Mouse (Mus musculus): ENCODE measurements around the gene Baiap2l2.

The Baiap2l2 gene

DNA sequence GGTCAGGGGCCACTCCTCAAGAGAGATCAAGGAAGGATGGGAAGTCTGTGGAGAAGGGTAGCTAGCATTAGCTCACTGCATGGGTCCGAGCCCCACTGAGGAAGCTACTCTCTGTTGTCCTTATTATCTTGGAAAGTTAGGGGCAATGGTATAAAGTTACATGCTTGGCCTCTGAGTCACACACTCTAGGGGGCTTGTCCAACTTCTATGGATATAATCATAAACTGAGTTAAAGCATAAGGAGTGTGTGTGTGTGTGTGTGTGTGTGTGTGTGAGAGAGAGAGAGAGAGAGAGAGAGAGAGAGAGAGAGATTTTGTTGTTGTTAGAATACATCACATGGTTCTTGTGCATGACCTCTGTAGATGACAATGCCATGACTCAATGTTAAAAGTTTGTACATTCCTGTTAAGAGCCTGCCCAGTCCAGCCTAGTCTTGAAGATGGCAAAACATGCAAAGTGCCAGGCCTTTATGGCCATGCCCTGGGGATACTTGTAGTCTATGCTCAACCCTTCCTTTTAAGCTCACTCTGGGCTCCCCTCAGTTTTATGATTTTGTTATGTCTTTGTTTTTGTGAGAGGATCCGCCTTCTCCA is 14.3 kb upstream of the Baiap2l2 start:
- DNase-seq (ENCODE audit: low spot score in 2 of 2) = no peak

DNA sequence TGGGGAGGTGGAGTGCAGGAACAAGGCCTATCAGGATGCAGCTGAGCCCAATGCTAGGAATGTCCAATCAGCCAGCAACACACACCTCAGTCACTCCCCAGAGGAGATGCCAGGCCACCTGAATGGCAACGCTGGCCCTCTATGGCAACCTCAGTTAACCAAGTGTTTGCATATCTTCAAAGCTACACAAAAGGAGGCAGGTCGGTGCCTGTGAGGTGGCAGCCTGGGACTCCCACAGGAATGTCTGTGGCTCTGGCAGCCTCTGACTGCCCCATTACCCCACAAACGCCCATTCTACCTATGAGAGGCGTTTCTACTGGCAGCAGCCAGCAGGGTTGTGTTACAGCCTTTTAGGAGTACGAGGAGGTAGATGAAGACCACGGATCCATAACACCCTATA is 13.2 kb upstream of the Baiap2l2 start:
- DNase-seq (ENCODE audit: low spot score in 2 of 2) = no peak

DNA sequence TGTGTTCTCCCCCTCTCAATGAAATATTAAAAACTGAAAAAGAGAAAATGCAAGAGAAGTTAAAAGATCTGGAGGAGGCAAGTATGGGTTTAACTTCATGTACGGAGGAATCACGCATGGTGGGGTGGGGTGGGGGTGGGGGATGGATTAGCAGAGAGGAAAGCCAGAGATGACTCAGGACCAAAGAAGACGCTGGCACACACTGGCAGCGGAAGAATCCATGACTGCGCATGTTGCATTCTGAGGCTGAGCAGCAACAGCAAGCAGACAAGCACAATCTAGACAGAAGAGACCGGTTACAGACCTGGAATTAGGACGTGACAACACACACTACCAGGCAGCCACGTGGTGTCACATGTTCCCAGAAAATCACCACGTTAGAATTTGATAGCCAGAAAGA is 7.4 kb upstream of the Baiap2l2 start:
- no peak for DNase-seq (ENCODE audit: low spot score in 2 of 2)

DNA sequence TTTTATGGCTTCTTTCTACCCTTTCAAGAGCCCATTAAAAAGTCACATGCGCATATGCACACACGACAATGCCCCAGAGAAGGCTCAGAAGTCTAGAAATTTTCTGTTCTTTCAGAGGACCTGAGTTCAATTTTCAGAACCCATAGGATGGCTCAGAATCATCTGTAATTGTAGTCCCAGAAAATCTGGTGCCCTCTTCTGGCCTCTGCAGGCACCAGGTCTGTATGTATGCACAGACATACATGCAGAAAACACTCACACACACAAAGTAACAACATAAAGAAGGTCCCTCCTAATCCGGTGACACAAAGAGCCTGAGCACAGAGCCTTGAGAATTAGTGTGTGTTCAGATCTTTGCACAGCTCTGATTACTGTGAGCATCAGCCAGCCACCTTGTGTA is 5.0 kb upstream of the Baiap2l2 start:
- DNase-seq (ENCODE audit: low spot score in 2 of 2) = no peak

DNA sequence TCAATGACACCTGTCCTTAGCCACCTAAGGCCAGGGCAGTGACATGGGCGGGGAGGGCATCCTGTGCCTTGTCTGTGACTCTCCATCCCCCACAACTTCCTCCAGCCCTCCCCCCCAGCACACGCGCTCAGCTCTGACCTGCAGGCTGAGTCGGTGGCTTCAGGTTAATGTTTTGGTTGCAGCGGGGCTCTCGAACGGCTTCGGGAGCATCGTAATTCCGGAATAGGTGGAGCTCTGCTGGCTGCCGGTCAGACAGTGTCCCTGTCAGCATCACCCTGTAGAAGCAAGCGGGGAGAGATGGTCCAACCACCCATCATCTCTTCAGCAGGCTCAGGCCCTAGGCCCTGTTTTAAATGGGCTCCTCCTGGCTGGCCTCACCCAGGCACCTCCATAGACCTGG is 4.1 kb upstream of the Baiap2l2 start:
- no peak for DNase-seq (ENCODE audit: low spot score in 2 of 2)

DNA sequence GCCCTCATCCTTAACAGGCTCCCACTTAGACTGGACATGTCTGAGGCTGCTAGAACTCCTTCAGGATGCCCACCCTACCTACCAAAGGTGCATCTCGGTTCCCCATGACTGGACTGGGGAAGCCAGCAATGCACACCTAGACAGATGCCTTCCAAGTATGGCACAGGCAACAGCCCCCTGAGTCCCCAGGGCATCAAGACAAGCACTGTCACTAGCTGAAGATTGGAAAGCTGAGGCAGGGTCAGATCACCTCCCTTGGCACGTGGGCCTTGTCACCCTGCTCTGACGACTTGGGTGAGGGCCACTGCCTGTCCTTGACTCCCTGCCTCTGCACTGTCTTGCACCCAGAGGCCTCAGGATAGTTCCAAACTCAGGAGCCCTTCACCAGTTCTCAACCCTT is 3.0 kb upstream of the Baiap2l2 start:
- DNase-seq (ENCODE audit: low spot score in 2 of 2) = no peak

DNA sequence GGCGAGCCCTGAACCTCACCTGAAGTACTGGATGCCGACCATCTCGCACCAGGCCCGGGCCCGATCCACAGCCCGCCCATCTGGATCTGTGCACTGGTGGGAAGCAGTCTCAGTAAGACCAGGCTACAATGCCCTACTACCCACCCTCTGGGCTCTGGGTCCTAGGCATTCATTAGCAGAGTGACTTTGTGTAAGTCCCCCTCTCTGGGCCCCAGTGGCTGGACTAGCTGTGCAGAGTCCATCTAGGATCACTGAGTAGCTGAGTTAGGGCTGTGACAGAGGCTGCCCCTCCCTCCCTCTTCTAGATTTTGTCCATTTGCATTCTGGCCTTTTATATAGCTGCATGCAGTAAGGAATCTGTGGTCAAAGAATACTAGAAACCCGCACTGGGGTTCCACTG is 1.8 kb upstream of the Baiap2l2 start:
- no peak for DNase-seq (ENCODE audit: low spot score in 2 of 2)

DNA sequence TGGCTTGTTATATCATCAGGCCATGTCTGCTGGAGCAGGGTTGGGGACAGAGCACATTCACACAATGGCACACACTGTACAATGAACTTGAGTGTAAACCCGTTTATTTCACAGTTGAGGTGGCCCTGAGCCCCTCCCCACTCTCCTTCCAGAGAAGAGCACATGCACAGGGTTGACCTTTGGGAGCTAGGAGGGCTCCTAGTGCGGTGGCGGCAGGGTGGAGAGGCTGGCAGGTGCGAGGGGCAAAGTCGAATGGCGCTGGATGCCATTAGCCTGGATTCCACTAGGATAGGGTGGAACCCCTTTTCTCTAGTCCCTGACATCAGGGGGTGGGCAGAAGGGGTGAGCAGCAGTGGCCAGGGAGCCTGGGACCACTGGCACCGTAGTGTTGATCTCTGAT is 804 bp upstream of the Baiap2l2 start:
- no peak for DNase-seq (ENCODE audit: low spot score in 2 of 2)

DNA sequence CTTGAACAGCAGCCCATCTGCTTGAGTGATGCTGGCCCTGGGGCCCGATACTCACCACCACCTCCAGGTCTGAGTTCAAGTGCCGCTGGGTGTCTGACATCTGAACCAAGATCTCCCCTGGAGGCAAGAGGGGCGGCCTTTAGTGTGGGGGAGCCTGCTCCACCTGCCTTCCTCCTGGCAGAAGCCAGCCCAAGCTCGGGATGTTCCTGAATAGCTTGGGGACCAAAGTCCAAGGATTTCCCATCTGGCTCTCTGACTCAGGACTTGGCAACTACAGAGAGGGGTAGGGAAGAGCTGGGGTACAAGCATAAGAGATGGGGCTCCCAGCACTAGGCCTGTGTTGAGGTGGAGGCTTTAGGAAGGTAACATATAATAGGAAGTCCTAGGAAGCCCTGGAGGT is 2.0 kb downstream of the Baiap2l2 start:
- no peak for DNase-seq (ENCODE audit: low spot score in 2 of 2)

DNA sequence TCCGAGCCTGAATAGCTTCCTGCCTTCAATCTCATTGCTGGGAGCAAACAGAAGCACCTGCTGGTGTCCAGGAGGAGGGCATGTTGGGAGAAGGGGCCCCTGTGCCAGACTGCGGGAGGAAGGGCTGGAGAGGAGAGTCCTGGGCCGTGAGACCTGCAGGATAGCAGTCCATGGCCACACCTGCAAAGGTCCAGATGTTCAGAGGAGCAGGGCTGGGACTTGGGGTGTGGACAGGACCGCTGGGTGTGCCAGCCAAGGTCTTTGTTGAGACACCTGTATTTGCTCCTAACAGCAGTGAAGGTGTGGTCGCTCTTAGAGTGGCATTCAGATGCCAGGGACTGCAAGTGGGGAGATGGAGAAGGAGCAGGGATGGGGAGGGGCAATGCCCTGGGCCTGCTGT is 2.9 kb downstream of the Baiap2l2 start:
- no peak for DNase-seq (ENCODE audit: low spot score in 2 of 2)

DNA sequence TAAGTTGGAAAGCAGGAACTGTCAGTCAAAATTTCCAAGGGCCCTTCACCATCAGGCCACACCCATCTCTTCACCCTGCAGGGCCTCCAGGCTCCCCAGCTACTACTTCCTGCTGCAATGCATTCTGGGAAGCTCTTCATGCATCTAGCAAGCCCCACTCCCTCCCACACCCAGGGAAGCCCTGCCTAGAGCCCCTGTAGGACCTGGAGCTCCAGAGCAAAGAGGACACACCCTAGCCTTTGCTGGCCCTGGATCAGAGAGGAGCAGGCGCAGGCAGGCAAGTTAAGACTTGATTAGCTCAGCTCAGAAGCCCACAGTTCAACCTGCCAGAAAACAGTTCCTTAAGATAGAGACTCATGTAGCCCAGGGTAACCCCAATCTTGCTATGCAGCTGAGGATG is 3.9 kb downstream of the Baiap2l2 start:
- no peak for DNase-seq (ENCODE audit: low spot score in 2 of 2)

DNA sequence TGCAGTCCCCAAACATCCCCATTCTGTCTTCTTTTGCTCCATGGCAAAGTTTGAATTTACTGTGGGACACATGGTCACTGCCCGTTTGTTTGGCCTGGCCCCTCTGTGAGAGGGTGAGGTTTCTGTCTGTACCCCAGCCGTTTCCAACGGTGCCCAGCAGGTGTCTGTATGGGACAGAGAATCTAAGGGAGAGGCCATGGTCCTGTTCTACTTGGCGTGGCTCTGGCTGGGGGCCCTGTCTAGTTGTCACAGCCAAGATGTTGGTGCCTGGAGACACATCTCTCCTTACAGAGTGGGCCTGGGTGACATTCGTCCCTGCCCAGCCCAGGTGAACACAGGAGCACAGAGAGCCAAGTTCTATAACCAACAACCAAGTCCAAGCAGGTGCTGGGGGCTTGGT is 4.5 kb downstream of the Baiap2l2 start:
- no peak for DNase-seq (ENCODE audit: low spot score in 2 of 2)

DNA sequence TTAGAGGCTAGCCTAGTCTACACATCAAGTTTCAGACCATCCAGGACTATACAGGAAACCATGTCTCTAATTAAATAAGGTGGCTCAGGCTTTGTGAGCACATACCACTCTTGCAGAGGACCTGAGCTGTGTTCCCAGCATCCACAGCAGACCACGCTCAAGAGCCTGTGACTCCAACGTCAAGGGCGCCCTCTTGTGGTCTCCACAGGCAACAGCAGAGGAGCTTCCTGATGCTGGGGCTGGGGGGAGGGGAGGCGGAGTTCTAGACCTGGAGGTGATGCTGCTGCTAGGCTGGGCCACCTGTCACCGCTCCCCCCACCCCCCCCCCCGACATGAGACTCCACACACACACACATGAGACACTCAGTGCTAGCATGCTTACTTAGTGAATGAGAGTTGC is 5.1 kb downstream of the Baiap2l2 start:
- DNase-seq (ENCODE audit: low spot score in 2 of 2) = no peak

DNA sequence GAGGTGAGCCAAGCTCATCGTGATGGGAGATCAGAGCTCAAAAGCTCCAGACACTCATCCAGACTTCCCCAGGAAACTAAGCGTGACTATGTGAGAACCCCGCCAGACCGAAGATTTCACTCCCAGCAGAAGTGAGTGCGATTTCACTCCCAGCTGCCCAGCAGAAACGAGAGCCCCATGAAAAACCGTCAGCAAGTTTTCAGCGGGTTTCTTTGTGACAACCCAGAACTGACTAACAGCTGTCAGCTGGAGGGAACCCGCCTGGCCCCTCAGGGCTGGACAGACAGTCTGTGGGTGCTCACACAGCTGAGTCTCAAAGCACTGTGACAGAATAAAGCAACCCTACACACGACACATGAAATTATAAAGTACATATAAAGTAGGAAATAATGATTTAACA is 7.6 kb downstream of the Baiap2l2 start:
- no peak for DNase-seq (ENCODE audit: low spot score in 2 of 2)

DNA sequence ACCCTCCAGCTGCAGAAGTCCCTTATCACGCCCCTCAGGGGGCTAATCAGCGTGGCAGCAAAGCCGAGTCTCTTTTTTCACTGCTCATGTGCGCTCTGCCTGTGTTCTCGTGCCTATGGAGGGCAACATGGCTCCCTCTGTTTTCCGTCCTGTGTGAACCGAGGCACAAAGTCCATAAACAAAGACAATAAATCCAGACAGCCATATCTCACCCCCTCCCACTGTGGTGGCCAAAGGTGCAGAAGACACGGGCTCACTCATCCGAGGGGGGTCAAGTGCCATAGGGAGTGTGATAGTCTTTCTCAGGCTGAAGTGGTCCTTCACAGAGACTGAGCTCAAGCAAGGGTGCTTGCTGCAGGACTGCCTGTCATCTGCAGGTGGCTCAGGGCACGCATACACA is 12.3 kb downstream of the Baiap2l2 start:
- DNase-seq (ENCODE audit: low spot score in 2 of 2) = no peak

DNA sequence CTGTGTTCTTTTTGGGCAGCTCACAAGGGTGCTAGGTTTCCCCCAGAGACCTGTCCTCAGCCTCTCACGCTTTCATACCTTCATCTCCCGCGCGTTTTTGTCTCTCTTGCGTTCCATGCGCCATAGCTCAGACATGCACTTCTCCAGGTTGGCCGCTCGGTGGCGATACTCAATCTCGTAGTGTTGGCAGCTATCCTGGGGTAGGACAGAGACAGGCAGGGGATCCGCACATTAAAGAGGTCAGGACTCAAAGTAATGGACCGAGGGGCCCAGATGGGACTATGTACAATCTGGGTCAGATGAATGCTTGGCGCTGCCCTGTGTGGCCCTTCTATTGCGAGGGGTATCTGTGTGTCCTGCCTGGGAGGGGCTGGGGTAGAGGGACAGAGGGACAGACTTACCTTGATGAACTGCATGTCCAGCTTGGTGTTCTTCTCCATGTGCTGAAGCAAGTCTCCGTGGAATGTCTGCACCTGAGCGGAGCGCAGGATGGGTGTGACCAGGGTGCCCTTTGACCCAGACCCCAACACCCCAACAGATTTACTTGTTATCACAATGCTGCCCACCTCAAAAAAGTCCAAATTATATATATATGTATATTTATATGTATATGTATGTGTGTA is 14.1 kb downstream of the Baiap2l2 start:
- DNase-seq (ENCODE audit: low spot score in 2 of 2) = no peak

DNA sequence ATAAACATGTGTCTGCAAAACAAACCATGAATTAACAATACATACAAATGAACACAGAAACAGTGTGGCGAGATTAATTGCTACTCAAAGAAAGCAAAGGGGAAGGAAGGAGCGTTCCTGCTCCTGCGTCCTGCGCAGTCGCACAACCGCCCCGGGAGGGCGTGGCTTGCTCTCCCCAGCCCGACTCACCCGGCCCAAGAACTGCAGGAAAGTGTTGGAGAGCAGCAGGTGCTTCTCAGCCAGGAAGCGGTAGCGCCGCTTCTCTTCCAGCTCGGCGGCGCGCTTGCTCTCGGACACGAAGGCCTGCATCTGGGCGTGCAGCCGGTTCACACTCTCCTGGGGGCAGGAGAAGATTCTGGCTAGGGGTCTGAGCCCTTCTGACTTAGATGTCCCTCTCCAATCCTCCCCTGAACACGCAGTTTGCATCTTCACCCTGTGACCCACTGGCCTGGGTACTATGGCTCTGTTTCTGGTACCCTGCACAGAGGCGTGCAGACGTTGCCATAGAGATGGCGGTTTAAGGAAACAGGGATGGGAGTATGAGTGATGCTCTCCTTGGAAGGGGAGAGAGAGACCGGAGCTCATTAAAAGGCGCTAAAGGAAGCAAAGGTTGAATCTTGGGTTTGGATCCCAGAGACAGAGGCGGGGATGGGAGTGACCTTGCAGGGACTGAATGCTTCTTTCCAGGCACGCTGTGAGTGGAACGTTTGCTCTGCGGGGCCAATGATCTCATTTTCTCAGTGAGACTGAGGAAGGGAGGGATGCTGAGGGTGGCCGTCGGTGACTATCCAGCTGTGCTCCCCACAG is 14.8 kb downstream of the Baiap2l2 start:
- peak; percentile 57 to 77 for DNase-seq (ENCODE audit: low spot score in 2 of 2)

DNA sequence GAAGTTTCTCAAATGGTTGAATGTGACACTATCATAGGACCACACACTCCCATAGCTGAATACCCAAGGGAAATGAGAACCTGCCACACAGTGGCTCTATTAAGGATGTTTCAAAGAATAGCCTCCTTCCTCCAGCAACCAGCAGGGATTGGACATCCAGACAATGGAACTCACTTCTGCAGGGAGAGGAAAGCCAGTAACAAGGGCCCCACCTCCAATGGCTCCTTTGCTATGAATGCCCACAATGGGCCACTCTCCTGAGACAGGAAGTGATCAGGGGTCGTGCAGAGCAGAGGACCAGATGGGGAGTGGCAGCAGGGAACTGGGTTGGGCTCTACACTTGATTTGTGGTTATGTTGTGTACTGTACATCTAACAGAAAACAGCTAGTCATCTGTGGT is 16.8 kb downstream of the Baiap2l2 start:
- no peak for DNase-seq (ENCODE audit: low spot score in 2 of 2)

DNA sequence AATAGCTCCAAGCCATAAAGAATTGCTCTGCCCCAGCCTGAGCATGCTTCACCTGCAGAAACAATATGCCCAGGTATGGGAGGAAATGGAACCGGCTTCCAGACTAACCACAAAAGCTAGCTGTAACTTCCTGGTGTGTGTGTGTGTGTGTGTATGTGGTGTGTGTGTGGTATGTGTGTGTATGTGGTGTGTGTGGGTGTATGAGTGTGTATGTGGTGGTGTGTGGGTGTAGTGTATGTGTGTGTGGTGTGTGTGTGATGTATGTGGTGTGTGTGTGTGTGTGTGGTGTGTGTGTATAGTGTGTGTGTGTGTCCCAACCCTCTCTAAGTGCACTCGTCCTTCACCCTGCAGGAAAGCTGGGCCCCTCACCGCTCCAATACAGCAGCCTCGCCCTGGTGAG is 20.0 kb downstream of the Baiap2l2 start:
- no peak for DNase-seq (ENCODE audit: low spot score in 2 of 2)

DNA sequence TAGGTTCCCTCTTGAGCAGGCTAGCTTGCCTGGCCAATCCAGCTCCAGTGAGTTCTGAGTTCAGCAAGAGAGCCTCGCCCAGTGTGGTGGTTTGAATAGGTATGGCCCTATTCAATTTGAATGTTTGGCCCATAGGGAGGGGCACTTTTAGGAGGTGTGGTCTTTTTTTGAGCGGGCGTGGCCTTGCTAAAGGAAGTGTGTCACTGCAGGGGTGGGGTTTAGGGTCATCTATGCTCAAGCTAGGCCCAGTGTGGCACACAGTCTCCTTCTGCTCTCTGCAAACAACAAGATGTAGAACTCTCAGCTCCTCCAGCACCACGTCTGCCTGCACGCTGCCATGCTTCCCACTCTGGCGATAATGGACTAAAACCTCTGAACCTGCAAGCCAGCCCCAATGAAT is 21.6 kb downstream of the Baiap2l2 start:
- no peak for DNase-seq (ENCODE audit: low spot score in 2 of 2)

DNA sequence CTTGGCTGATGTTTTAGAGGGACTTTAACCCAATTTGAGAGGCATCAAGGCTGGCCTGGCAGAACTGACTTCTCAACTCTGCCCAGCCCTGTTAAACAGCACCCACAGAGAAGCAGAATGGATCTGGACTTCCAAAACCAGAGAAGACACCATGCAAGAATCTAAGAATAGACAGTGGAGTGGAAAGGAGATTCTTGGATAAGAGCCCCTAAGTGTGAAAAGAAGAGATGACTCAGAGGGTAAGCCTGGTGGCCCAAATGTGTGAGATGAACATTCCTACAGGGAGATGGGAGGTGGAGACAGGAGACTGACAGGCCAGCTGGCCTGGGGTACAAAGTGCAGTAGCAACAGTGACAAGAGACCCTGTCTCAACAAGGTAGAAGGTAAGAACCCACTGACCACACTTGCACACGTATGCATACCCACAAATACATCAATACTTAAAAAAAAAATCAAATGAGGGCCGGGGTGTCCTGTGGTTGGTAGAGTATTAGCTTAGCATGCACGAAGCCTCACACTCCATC is 22.5 kb downstream of the Baiap2l2 start:
- DNase-seq (ENCODE audit: low spot score in 2 of 2) = no peak

DNA sequence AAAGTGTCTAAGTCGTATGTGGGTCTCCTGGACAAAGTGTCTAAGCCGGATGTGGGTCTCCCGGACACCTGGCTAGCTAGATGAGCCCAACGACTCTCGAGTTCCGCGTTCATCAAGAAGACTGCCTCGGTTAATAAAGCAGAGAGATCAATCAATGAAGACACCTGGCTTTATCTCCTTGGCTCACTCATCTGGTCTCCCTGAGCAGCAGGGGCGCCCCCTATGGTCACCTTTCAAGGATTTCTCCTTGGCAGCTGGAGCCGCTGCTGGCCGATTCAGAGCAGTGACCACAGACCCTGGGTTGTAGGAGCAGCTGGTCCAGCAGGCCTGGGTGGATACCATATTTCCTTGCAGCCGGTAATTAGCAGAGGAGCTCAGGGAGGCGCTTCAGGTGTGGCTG is 23.0 kb downstream of the Baiap2l2 start:
- no peak for DNase-seq (ENCODE audit: low spot score in 2 of 2)

DNA sequence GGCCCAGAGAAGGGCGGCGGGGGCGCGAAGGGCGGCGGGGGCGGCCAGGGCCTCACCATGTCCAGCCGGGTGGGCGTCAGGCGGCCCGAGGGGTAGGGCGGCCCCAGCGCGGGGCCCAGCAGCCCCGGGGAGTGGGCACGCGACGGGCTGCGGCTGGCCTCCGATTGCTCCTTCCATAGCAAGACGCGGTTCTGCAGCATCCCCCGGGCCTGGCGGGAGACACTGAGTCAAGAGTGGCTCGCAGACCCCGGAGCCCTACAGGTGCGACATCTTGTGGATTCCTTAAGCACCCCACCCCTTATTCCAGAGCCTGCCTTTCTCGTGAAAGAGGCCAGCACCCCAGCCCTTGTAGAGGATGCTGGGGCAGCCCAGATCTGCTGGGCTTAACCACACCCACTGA is 23.6 kb downstream of the Baiap2l2 start:
- no peak for DNase-seq (ENCODE audit: low spot score in 2 of 2)

All from urinary bladder, postnatal 4 days (tissue).